Mouse (Mus musculus): ENCODE results near the gene Med10.

The Med10 gene

DNA sequence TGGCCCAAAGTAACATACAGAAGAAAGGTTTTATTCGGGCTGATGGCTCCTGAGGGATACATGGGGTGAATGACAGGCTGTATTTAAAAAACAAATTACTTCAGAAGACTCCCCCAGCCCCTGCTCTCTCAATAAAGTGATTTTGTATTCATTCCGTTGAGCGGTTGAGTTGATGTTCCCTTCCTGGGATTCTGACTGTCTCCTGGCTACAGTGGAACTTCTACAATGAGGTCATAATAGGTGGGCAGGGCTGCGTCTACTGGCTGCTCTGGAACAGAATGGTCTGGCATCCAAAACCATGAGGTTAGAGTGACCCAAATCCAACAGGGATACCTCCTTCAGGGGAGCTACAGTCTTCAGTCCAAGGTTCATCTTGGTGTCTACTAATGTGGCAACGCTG lies at the start of gene Med10:
Gene Med10 (plus strand): TSS at position 301 of the 400 bp plus-strand sequence.
- no peaks in the 10 kb centered on the region for H3K36me3 ChIP-seq (ENCODE audit: control insufficient read depth, insufficient read depth, low read length, poor library complexity, severe bottlenecking)
- DNase-seq (ENCODE audit: low read depth, low spot score): no peak
- no peaks in the 10 kb centered on the region for H3K27me3 ChIP-seq (ENCODE audit: control insufficient read depth, insufficient read depth, low read length, poor library complexity, severe bottlenecking)

DNA sequence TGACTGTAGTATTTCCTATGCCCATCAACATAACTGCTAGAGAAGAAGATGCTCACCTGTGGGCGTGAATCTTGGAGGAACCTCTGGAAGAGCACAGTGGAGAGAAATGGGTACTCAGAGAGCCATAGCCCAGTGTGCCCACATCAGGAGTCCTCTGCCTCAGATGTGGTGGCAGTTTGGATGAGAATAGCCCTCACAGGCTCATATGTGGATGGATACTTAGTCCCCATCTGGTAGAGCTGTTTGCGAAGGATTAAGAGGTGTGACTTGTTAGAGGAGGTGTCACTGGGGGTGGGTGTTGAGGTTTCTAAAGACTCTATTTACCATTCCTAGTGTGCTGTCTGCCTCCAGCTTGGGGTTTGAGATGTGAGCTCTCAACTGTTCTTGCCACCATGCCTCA lies 49.3 kb upstream of the Med10 start:
- DNase-seq (ENCODE audit: low read depth, low spot score): no peak
- H3K36me3 ChIP-seq (ENCODE audit: control insufficient read depth, insufficient read depth, low read length, poor library complexity, severe bottlenecking): no peaks in the 10 kb centered on the region
- no peaks in the 10 kb centered on the region for H3K27me3 ChIP-seq (ENCODE audit: control insufficient read depth, insufficient read depth, low read length, poor library complexity, severe bottlenecking)

DNA sequence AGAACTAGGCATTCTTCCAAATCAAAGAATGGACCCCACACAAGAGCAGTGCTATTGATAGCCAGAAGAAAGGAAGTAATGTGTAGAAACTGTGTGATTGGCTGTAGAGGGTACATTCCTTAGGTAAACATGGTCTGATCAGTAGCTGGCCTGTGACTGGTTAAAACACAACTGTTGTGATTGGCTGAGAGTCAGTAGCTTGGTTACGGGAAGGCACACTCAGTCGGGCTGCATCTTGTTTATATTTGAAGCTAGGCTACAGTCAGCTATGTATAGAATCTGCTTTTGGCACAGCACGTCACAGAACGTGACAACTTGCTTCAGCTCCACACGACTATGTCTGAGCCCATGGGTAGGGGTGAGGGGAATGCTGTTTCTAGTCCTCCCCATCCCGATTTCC lies 43.2 kb upstream of the Med10 start:
- H3K36me3 ChIP-seq (ENCODE audit: control insufficient read depth, insufficient read depth, low read length, poor library complexity, severe bottlenecking): no peaks in the 10 kb centered on the region
- DNase-seq (ENCODE audit: low read depth, low spot score): no peak
- H3K27me3 ChIP-seq (ENCODE audit: control insufficient read depth, insufficient read depth, low read length, poor library complexity, severe bottlenecking): no peaks in the 10 kb centered on the region

DNA sequence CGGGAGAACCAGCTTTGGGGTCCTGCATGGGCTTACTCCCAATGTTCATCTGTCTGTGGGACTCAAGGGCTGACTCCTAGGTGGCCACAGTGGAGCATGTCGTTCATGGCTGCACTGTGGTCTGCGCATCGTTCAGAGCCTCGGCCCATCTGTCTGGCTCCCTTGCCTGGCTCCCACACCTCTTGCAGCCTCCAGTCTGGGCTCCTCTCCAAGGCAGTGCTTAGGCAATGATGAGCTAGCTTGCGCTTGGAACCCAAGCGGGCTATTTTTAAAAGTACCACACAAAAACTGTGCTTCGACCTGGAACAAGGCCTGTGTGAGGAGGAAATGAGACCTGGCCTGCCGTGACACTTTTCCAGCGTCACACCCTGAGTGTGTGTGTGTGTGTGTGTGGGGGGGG lies 40.8 kb upstream of the Med10 start:
- no peak for DNase-seq (ENCODE audit: low read depth, low spot score)
- H3K27me3 ChIP-seq (ENCODE audit: control insufficient read depth, insufficient read depth, low read length, poor library complexity, severe bottlenecking): no peaks in the 10 kb centered on the region

DNA sequence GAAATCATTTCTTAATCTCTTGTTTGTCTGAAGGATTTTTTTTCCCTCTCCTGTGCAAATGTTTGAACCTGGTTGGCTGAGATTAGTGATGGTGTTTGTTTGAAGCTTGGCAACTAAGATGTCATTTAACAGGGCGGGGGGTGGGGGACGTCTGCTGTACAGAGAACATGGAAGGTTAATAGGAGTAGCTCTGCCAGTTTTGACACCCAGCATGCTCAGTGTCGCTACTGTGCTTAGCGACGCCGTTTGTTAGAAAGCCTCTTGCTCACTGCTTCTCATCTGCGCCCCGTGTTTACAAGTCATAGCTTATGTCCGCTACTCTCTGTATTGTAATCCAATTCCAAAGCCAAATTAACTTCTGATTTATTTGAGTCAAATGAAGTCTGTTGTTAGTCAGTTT lies 37.5 kb upstream of the Med10 start:
- no peaks in the 10 kb centered on the region for H3K27me3 ChIP-seq (ENCODE audit: control insufficient read depth, insufficient read depth, low read length, poor library complexity, severe bottlenecking)
- DNase-seq (ENCODE audit: low read depth, low spot score): no peak
- no peaks in the 10 kb centered on the region for H3K36me3 ChIP-seq (ENCODE audit: control insufficient read depth, insufficient read depth, low read length, poor library complexity, severe bottlenecking)

More for the DNA sequence above, 40.8 kb upstream of the Med10 start:
- H3K36me3 ChIP-seq (ENCODE audit: control insufficient read depth, insufficient read depth, low read length, poor library complexity, severe bottlenecking): no peaks in the 10 kb centered on the region

DNA sequence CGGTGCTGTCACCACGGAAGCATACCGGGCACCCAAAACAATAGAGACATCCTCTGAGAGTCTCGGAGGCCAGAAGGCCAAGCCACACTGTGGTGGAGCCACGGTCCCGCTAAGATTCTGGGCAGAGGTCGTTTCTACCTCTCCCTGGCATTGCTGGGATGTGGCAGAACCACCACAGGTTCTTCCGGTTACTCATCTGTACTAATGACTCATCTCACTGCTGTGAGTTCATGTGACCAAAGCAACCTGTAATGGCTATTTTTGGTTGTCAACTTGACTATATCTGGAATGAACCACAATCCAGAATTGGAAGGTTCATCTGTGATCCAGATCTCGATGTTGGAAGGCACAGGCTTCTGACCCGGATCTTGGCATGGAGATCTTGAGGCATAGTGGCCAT lies 34.0 kb upstream of the Med10 start:
- Histone ChIP-seq H3K27me3 (ENCODE audit: control insufficient read depth, insufficient read depth, low read length, poor library complexity, severe bottlenecking) (no peaks in the 10 kb centered on the region), H3K36me3 (ENCODE audit: control insufficient read depth, insufficient read depth, low read length, poor library complexity, severe bottlenecking) (no peaks in the 10 kb centered on the region)
- DNase-seq (ENCODE audit: low read depth, low spot score): no peak

DNA sequence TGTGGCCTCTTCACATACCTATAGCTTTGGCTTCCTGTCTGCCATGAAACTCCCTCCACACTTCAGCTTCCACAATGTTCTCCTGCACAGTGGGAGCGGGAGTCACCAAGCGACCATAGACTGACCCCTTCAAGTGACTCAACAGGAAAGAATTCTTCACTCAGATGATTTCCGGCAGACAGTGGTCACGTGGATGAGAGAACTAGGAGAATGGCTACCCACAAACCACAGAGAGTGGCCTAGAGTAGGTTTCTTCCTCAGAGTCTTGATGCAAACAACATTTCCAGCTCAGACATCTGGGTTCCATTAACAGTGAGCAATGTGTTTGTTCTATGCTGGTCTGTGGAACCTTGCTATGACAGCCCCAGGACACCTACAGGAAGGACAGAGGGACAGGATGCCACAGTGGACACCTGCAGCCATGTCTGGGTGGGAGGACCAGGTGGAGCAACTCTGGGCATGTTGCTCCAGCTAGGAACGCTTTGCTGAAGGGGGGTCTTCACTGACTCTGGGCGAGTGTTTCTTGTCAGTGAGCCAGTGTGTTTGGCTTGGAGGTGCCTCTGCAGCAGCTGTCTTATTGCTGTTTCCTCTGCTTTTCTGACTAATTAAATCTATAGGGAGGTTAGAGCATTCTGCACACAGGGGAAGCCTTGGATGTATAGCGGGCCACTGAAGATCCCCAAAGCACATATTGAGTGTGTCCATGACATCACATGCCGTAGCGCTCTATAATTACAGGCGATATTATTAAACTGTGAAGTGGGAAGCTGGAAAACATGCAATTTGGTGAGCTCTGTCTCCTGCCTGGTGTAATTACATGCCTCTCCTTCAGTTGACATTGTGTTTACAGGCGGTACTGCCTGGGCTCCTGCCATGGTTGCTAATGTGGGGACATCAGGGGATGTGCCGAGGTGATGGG lies 31.4 kb upstream of the Med10 start:
- no peak for DNase-seq (ENCODE audit: low read depth, low spot score)
- no peaks in the 10 kb centered on the region for H3K36me3 ChIP-seq (ENCODE audit: control insufficient read depth, insufficient read depth, low read length, poor library complexity, severe bottlenecking)
- H3K27me3 ChIP-seq (ENCODE audit: control insufficient read depth, insufficient read depth, low read length, poor library complexity, severe bottlenecking): no peaks in the 10 kb centered on the region

DNA sequence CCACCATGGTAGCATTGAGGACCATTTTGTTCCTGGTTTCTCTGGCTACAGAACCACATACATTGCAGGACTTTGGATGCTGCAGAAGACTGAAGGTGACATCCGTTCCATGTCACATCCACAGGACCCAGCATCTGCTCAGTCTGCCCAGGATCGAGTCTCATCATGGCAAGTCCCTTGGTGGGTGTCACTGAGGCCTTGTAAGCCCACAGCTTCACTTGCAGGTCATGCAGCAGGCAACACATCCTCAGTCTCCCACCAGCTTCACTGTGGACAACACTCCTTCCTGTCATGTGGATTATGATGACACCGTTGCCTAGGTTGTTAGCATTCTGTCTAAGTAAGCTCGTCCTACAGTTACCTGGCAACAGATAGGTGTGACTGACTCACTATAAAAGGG lies 29.8 kb upstream of the Med10 start:
- Histone ChIP-seq H3K27me3 (ENCODE audit: control insufficient read depth, insufficient read depth, low read length, poor library complexity, severe bottlenecking) (no peaks in the 10 kb centered on the region), H3K36me3 (ENCODE audit: control insufficient read depth, insufficient read depth, low read length, poor library complexity, severe bottlenecking) (no peaks in the 10 kb centered on the region)
- no peak for DNase-seq (ENCODE audit: low read depth, low spot score)

DNA sequence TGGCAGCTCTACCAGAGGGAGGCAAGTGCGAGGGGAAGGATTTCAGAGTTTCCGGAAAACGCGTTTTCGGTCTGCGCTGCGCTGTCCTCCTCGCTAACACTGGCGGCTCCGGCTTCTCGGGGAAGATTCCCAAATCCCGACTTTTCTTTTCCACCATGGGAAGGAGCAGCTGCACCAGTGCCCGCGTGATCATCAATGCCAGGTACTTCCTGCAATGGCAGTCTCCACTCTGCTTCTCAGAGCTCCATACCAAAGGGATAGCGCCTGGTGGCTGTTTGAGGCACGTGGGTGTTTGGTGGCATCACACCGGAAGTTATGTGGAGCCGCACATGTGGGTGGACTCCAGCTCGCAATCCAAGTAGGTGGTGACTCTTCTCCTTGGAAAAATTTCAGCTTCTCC lies 24.0 kb upstream of the Med10 start:
- no peaks in the 10 kb centered on the region for H3K27me3 ChIP-seq (ENCODE audit: control insufficient read depth, insufficient read depth, low read length, poor library complexity, severe bottlenecking)
- no peak for DNase-seq (ENCODE audit: low read depth, low spot score)
- H3K36me3 ChIP-seq (ENCODE audit: control insufficient read depth, insufficient read depth, low read length, poor library complexity, severe bottlenecking): no peaks in the 10 kb centered on the region

DNA sequence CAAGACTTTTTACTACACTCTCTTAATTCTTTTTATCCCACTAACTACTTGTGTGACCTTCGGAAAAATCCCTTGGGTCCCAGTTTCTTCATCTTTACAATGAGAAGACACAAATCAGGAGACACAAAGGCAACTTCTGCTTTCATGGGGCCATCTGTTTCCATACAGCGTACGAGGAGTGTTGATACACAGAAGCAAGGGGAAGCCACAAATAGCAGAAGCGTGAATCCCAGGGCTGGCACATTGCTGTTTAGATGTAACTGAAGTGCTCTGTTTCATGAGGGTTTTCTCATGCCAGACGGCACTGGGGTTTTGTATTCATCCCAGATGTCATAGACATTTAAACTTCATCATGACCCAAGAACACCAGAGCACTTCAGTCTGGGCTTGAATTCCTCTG lies 13.5 kb upstream of the Med10 start:
- DNase-seq (ENCODE audit: low read depth, low spot score): peak; percentile 27
- H3K36me3 ChIP-seq (ENCODE audit: control insufficient read depth, insufficient read depth, low read length, poor library complexity, severe bottlenecking): no peaks in the 10 kb centered on the region
- no peaks in the 10 kb centered on the region for H3K27me3 ChIP-seq (ENCODE audit: control insufficient read depth, insufficient read depth, low read length, poor library complexity, severe bottlenecking)

DNA sequence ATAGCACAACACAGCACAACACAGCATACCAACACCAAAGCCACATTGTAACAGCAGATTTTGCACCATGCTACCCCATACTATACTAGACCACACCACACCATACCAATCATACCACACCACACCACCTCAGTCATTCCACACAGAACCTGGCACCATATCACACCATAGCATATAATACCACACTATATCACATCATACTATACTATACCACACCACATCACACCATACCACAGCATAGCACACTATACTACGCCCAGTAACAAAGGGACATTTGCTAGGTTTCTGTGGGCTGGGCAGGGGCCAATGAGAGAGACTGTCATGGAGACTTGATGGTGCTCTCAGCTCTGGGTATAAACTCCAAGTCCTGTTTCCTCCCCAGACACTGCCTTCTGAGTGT lies 10.4 kb upstream of the Med10 start:
- H3K36me3 ChIP-seq (ENCODE audit: control insufficient read depth, insufficient read depth, low read length, poor library complexity, severe bottlenecking): no peaks in the 10 kb centered on the region
- no peak for DNase-seq (ENCODE audit: low read depth, low spot score)
- no peaks in the 10 kb centered on the region for H3K27me3 ChIP-seq (ENCODE audit: control insufficient read depth, insufficient read depth, low read length, poor library complexity, severe bottlenecking)

DNA sequence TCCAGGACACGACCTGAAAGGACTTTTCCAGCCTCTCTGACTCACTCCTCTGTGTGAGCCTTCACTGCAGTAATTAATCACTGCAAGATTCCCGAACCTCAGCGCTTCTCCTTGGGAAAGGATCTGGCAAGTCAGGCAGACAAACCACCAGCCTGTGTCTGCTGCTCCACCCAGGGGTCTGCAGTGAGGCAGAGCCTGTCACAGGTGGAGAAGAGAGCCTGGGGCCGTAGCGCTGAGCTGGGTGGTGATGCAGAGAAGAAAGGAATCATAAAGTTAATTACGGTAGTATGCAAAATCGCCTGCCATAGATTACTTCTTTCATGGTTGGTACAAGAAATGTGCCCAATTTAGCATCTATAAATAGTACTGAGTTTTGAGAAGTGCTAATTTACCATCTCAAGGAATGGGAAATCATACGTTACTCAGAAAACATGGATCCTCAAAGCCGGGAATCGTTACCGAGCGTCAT lies 9.6 kb upstream of the Med10 start:
- no peaks in the 10 kb centered on the region for H3K27me3 ChIP-seq (ENCODE audit: control insufficient read depth, insufficient read depth, low read length, poor library complexity, severe bottlenecking)
- no peaks in the 10 kb centered on the region for H3K36me3 ChIP-seq (ENCODE audit: control insufficient read depth, insufficient read depth, low read length, poor library complexity, severe bottlenecking)
- DNase-seq (ENCODE audit: low read depth, low spot score): no peak

DNA sequence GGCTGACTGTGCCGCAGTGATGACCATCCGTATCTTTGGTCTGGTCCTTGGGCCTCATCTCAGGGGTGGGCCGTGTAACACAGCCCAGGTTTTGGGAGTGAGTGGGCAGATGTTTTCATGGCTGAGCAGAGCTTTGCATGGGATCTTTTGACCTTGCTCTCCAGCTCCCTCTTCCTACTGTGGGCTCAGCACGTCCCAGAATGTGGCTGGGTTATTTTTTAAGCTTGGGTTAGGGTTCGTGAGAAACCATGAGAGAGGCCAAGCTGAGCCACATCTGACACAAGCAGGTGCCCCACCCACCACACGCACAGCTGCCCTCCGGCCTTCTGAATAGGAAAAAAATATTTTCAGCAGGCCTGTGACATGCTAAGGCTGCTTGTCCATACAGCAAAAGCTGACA lies 7.4 kb upstream of the Med10 start:
- H3K27me3 ChIP-seq (ENCODE audit: control insufficient read depth, insufficient read depth, low read length, poor library complexity, severe bottlenecking): no peaks in the 10 kb centered on the region
- DNase-seq (ENCODE audit: low read depth, low spot score): no peak
- no peaks in the 10 kb centered on the region for H3K36me3 ChIP-seq (ENCODE audit: control insufficient read depth, insufficient read depth, low read length, poor library complexity, severe bottlenecking)

DNA sequence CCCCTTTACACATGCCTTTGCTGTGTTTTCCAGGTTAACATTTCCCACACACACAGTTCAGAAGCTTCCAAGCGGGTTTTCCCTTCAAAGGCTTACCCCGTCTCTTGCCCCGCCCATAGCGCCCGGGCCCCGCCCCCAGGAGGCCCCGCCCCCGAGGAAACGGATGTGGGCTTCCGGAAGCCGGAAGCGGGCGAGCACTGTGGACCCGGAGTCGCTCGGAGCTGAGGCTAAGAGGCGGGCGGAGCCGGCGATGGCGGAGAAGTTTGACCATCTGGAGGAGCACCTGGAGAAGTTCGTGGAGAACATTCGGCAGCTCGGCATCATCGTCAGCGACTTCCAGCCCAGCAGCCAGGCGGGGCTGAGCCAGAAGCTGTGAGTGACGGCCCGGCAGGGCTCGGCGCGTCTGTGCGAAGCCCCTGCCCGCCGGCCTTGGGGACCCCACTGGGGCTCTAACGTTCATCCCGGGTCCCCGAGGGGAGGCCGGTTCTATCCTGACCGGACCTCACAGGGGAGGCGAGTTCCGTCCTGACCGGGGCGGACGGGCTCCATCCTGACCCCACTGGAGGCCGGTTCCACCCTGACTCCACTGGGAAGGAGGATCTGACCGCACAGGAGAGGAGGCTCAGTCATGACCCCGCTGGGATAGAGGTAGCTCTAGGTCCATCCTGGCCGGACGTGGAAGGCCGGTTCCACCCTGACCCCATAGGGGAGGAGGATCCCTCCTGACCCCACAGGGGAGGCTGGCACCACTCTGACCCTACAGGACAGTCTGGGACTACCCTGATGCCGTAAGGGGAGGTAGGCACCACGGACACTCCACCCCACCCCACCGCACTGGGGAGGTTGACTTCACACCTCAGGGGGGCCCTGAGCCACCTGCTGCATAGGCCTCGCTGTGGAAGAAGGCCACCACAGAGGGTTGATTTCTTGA lies 7.8 kb downstream of the Med10 start:
- Histone ChIP-seq H3K36me3 (ENCODE audit: control insufficient read depth, insufficient read depth, low read length, poor library complexity, severe bottlenecking) (peaks cover 2% of the 10 kb centered on the region), H3K27me3 (ENCODE audit: control insufficient read depth, insufficient read depth, low read length, poor library complexity, severe bottlenecking) (no peaks in the 10 kb centered on the region)
- peak; percentile 84 for DNase-seq (ENCODE audit: low read depth, low spot score)
